Mouse (Mus musculus) kidney, adult 10 weeks (tissue): Measurements from ENCODE around the gene Pter. TPM values are rescaled to one million over a fixed set of nuclear protein-coding genes. Genes with fewer than 3 reads are reported as not detected.

Source experiments
- polyA plus RNA-seq: library from polyadenylated mRNA; stranded (reverse); fragments of 350-450 nt; fragmentation: Illumina TruSeq; extraction: RNeasy Lipid Tissue Mini Kit (QIAGEN cat#74804); gene quantifications from one replicate; pipeline ENCODE4 v1.2.3, GENCODE M21; 2014; ENCODE audit warnings: low read depth, low replicate concordance

Gene Pter
- 1,136 TPM for polyA plus RNA-seq

DNA sequence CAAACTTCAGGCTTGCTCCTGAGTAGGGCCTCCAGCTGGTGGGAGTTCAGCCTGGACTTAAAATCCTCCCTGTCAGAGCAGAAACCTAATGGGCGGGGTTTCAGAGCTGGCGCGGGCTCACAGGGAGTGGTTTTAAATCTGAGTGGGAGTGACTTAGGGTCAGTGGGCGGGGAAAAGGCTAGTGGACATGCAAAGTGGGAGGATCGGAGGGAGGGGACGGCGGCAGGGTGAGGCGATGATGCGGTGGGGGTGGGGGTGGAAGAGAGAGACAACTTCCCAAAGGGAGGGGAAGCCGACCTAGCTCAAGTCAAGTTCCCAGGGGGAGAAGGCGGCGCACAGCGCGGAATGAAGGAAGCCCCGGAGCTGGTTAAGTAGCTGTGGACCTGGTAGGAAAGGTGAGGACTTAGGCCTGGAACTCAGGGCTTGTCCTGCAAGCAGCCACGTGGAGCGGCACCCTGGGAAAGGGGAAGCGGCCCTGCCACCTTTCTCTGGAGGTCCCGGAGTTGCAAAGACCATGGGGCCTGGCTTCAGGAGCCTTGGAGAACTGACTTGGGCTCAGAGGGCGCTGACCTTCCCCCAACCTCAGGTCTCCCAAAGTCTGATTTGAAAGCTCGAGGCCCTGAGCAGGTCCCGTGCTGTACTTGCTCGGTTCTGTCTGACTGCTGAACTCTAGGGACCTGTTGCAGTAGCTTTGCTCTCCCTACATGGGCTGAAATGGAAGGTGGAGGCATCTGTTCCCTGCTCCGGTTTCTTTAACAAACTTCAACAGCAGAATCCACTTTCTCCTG lies at the start of gene Pter:
Gene Pter (plus strand): TSS at position 238 of the 788 bp plus-strand sequence.

DNA sequence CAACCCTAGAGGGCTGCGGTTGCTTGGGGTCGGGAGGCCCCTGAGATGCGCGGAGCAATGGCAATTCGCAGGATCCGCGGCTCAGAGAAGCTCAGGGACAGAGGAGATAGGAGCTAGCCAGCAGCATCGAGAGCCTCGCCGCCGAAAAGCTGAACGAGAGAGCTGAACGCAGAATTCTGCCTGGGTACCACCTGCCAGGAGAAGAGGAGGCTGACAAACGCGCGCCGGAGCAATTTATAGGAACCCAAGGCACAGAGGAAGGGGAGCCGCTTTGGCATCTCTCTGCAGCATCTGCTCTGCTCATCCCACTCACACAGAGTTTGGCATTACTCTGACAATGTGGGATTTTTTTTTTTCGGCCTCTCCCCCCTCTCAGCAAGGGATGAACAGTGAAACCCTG lies 87.6 kb downstream of the Pter start, which contains the start of gene C1ql3:
Gene C1ql3 (minus strand): TSS at position 335 of the 400 bp plus-strand sequence.

Other genes with a start within 250 kb of the Pter start
- 1.8 TPM for gene C1ql3, start 87.8 kb downstream of the Pter start, polyA plus RNA-seq